Mouse (Mus musculus) embryo, embryonic 10 days (tissue): Measurements from ENCODE around the gene Klhl11.
A peak's percentile ranks its signal among the peaks of the same experiment; 100 is the strongest.

Experiments
- DNase-seq: peaks from one replicate; pipeline ENCODE4 v3.0.0-alpha.2; 2015; ENCODE audit warnings: low spot score

Gene Klhl11

DNA sequence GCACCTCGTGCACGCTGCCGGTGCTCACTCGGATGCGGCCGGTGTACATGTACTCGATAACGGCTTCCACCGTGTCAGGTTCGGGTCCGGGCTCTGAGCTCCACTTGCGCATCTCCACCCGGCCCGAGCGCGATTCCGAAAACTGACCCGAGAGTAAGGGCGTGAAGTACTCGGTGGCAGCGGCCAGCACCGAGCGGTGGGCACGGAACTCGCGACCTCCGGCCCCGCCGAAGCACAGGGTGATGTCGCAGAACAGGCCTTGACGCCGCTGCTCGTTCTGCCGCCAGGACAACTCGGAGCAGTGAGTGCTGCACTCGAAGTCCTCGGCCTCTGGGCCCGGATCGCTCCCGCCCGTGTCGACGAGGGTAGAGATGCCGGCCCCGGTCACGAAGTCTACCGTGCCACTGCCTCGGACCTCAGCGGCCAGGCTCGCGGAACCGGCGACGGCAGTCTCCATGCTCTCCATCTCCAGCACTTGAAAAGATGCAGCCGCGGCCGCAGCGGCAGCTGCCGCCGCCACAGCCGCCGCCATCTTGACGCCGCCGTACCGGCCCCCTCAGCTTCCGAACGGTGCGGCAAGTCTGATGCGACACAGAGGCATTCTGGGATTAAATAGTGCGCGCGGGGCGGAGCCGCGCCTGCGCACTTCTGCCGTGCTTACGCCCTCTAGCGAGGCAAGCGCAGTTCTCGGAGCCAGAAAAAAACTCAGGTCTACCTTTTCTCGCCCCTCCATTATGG lies at the start of gene Klhl11:
Klhl11 (minus strand) TSS at position 545 of the 738 bp plus-strand sequence.
- DNase-seq = peak; percentile 91

GRCm38 (mm10) chr11:100520838-100521237 lies 48.3 kb upstream of the Klhl11 start:
- DNase-seq = no peak

DNA sequence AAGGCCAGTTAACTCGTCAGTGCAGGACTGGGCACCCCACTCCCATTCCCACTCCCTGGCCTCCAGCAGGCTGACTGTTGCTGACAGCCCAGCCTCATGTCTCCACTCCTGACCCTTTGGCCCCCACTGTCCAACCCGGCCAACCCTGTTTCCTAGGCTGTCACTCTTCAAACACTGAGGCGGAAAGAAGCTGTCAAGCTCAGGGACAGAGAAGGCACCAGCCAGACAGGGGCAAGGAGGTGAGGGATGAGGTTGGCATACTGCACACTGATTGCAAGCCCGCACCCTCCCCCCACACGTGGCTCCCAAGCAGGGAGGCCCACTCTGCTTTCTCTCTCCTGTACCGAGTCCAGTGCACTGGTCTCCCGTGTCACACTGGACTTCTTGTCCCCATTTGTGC lies 46.6 kb upstream of the Klhl11 start:
- DNase-seq = no peak

- DNase-seq = no peak
Measured at GRCm38 (mm10) chr11:100518188-100518591, 45.6 kb upstream of the Klhl11 start.

GRCm38 (mm10) chr11:100516291-100516690 lies 43.8 kb upstream of the Klhl11 start:
- no peak for DNase-seq

DNA sequence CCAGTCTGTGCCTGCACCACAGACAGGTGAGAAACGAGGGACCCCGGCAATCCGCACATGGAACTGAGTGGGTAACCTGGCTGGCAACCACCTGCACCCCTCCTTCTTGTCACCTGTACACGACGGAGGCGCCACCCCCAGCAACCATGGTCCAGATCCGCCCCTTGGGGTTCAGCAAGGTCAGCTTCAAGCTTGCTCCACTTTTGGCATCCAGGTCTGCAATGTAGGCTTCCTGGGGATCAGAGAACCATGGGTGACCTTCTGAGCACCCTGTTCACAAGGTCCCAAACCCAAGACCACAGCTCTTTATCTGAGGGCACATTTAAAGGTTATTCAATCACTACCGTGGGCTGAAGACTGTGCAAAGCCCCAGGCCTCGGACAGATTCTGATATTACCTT lies 43.2 kb upstream of the Klhl11 start:
- DNase-seq = no peak

DNA sequence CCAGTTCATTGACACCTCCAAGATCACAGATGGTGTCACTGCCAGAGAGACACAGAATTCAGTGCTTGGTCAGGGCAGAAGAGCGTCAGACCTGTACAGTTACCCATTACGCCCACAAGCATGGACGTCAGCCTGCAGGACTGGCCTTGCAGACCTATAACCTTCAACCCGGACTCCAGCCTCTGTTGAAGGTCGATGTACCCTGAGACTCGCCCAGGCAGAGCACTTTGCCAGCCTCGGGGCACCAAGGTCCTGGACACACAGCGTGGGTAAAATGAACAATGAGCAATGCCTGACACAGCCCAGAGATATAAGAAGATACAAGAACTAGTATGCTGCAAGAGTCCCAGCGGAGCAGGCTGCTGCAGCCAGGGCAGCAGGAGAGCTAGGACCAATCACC lies 42.5 kb upstream of the Klhl11 start:
- DNase-seq = no peak

DNA sequence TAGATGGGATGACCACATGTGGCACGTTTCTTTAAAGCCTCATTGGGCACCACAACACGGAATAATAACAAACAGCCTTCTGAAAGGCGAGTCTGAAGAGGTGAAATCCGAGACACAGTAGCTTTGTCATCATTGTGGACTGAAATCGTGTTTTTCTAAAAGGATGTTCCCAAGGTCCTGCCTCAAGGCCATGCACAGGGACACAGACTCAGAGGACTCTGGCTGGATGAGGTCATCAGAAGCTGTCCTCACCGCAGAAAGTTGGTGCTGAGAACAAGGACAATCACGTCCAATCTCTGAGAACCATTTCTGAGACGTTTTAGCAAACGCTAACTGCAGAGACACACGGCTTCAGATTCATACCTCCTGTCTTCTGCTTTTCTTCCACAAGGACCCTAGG lies 41.2 kb upstream of the Klhl11 start:
- no peak for DNase-seq

DNA sequence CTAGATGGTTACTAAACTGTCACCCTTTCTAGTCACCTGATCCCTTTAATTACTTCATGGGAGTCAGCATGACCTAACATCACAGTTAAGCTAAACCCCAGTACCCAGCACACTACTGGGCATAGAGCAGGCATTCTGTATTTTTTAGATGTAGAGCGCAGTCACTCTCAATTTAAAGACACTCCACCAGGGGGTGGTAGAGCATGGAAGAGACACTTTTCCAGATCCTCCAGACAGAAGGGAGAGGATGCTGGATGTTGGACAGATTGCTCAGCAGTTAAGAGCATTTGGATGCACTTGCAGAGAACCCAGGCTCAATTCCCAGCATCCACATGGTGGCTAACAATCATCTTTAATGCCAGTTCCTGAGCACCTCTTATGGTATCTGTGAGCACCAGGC lies 39.8 kb upstream of the Klhl11 start:
- DNase-seq = no peak

DNA sequence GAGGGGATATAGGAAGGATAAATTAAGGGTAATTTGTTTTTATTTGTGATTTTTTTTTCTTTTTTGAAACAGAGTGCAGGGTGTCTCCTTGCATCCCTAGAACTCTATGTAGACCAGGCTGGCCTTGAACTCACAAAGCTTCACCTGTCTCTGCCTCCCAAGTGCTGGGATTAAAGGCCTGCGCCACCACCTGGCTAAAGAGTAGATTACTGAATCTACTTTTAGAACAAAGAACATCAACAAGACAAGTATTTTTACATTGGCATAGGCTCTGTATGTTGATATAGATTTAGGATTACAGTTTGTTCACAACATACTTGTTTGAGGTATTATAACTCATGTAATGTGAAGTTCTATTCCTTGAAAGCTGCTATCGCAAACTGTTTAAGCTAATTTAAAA lies 38.0 kb upstream of the Klhl11 start:
- no peak for DNase-seq

- DNase-seq = no peak
Measured at GRCm38 (mm10) chr11:100505997-100506396, 33.5 kb upstream of the Klhl11 start.

GRCm38 (mm10) chr11:100504990-100505660 lies 32.6 kb upstream of the Klhl11 start:
- DNase-seq = no peak

DNA sequence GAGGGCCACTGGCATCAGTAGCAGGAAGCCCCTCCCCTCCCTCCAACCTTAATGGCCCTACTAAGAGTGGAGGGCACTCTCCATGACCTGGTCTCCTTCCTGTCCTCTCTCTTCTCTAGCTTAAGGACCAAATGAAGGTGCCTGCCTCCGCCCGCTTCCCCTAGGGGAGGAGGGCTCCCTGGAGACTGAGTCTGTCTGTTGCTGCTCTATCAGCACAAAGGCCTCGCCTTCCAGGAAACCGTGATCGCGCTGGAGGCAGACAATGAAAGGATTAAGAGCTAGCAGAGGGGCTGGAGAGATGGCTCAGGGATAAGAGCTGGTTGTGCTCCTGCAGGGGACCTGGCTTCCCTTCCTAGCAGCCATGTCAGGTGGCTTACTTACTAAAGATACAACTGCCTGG lies 28.8 kb upstream of the Klhl11 start:
- DNase-seq = peak; percentile 32

DNA sequence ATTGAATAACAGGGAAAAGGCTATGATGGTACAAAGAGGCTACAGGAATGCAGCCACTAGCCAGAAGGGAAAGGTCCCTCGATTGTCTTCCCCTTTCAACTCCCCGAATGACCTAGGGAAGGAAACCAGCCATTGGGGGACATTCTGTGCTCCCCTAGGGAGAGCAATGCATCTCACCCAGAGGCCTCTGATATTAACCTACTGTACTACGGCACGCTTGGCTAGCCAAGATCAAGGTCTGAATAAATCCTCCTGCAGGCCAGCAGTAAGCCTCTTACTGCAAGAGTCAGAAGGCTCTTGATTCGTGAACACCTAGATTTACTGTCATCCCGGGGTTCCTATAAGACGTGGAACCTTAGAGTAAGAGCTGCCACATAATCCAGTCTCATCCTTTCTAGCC lies 28.1 kb upstream of the Klhl11 start:
- DNase-seq = no peak

DNA sequence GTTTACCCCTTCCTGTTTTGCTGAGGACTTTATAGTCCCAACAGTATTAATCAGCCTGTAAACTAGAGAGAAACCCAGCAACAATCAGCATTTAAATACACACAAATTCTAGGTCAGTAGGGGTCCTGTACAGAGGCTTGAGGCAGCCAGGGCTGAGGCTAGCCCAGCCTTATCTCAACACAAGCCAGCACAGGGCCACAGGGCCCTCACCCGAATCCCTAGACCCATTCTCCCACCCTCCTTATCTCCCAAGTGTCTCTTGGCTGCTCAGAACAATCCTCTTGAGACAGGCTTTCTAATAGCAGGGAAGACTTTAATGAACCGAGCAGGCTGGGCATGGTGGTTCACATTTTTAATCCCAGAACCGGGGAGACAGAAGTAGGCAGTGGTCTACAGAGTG lies 27.7 kb upstream of the Klhl11 start:
- DNase-seq = no peak

- no peak for DNase-seq
Measured at GRCm38 (mm10) chr11:100493771-100494170, 21.2 kb upstream of the Klhl11 start.

- DNase-seq = no peak
Measured at GRCm38 (mm10) chr11:100490951-100491350, 18.4 kb upstream of the Klhl11 start.

GRCm38 (mm10) chr11:100485801-100486538 lies 13.4 kb upstream of the Klhl11 start:
- DNase-seq = peak; percentile 69

GRCm38 (mm10) chr11:100484461-100484860 lies 11.9 kb upstream of the Klhl11 start:
- DNase-seq = no peak

GRCm38 (mm10) chr11:100479152-100479551 lies 6.6 kb upstream of the Klhl11 start:
- no peak for DNase-seq

GRCm38 (mm10) chr11:100476281-100476680 lies 3.7 kb upstream of the Klhl11 start:
- no peak for DNase-seq

GRCm38 (mm10) chr11:100472935-100473295 lies 374 bp upstream of the Klhl11 start:
- DNase-seq = no peak
